Mouse (Mus musculus) neutrophil, adult 83 days (primary cell): ENCODE data around the gene Epm2aip1. TPM values are rescaled to one million over a fixed set of nuclear protein-coding genes. Genes with fewer than 3 reads are reported as not detected.

Source experiments
- total RNA-seq, 2 experiments: library from RNA; stranded (reverse); gene quantifications; one replicate each; pipeline ENCODE4 v1.2.4; 2023

Gene Epm2aip1
- total RNA-seq: 10 to 100 TPM; 11.1 to 13.4 TPM

DNA sequence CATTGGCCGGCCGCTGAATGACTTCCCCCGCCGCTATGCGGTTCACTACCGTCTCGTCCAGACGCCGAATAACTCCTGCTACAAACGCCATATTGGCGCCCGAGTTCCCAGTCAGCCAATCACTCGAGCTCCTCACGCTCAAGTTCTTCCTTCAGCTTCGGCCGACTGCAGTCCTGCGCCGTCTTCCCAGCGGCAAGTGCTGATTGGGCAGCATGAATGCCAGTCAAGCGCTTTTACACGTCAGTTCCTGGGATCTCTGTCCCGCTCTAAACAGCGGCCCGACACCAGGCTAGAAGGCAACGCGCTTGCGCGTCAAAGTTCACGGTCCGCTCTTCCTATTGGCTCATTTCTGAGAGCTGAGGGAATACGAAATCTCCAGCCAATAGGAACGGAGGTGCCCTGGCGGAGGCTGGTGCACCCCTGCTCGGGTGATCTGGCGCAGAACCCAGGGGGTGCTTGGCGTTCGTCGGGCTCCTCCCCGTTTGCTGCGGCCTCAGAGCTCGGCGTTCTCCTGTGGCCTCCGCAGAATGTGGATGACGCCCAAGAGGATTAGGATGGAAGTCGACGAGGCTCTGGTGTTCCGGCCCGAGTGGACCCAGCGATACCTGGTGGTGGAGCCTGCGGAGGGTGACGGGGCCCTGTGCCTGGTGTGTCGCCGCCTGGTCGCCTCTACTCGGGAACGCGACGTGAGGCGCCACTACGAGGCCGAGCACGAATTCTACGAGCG, at the start of gene Epm2aip1, which contains the start of gene Mlh1:
Epm2aip1 (plus strand) TSS at position 496 of the 727 bp plus-strand sequence.
Mlh1 (minus strand) TSS at position 358 of the 727 bp plus-strand sequence.

DNA sequence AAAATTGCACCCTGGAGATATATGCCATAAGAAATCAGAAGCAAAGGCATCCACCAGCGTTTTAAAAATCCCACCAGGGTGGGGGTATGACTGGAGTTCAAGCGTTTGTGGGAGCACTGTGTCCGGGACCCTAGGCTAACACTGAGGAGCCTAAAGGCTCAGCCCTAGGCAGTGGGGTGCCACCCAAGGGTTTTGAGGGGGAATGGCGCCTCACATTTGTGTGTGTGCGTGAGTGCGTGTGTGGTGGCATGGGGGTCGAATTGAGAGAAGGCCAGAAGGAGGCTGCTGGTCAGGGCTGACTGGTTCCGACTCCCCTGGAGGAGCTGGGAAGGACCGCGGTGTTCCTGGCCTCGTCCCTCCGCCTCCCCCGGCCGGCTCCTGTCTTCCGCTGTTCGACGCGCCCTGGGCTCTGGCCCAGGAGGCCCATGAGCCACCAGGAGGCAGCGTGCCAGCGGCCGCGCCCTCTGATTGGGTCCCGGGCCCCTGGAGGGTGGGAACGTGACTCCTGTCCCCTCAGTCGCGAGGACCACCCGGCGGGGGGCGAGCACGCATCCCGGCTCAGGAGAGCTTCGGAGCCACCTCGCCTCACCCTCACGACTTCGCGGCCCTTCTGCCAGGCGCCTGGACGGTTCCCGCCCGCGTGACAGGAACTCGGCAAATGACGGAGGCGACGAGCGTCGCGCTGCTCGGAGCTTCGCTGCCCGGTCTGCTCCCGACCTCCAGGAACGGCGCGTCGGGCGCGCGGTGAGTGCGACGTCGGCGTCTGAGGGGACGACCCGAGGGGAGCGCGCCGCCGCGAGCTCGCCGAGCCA, 39.5 kb downstream of the Epm2aip1 start, which contains the start of gene Trank1:
Trank1 (plus strand) TSS at position 709 of the 812 bp plus-strand sequence.

Other genes with a start within 250 kb of the Epm2aip1 start
- gene Ccrl2, start 214.4 kb upstream of the Epm2aip1 start, total RNA-seq: 100 to 1,000 TPM in 1 of 2 experiments, 10 to 100 TPM in 1; 86.9 to 116 TPM
- 100 to 1,000 TPM in 1 of 2 experiments, 10 to 100 TPM in 1; 92.2 to 112 TPM for gene Lrrfip2, start 154.3 kb upstream of the Epm2aip1 start, total RNA-seq
- 10 to 100 TPM; 13.6 to 19.6 TPM for gene Mlh1, start 138 bp upstream of the Epm2aip1 start, total RNA-seq
- gene Trank1, start 39.8 kb downstream of the Epm2aip1 start, total RNA-seq: not detected
- not detected for gene Dclk3, start 167.2 kb downstream of the Epm2aip1 start, total RNA-seq